Mouse (Mus musculus): ENCODE measurements around the gene Rbm26.

Gene Rbm26

GRCm38 (mm10) chr14:105177238-105177693 is at the start of gene Rbm26:
Gene Rbm26, minus strand, starts transcription at chr14:105177327.
- DNase-seq (ENCODE audit: low spot score in 2 of 2): peak; percentile 95 to 96

DNA sequence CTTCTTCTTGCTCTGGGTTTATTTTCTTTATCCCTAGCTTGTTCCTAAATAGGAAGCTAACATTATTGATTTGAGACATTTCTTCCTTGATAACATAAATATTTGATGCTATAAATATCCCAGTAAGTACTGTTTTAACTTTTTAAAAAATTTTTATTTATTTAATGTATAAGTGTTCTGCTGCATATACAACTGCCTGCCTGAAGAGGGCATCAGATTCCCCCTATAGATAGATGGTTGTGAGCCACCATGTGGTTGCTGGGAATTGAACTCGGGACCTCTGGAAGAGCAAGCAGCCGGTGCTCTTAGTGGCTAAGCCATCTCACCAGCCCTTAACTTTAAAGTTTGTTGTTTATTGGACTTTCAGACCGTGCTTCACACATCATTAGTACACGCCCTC is 48.7 kb upstream of the Rbm26 start:
- DNase-seq (ENCODE audit: low spot score in 2 of 2): no peak

DNA sequence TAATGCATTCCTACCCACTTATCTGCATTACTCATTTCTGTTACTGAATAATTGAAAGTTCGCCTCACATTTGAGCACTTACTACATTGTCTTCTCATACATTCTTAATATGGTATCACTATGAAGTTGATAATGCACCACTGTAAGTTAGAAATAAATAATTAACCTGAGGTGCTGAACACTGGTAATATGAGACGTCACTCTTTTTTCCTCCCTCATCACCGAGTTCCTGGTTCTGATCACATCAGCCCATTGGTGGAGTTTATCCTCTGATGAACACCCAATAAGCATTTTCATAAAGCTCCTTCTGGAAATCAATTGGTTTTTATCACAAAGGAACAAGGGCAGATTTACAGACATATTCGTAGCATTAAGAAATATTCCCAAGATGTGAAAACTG is 45.1 kb upstream of the Rbm26 start:
- DNase-seq (ENCODE audit: low spot score in 2 of 2): no peak

DNA sequence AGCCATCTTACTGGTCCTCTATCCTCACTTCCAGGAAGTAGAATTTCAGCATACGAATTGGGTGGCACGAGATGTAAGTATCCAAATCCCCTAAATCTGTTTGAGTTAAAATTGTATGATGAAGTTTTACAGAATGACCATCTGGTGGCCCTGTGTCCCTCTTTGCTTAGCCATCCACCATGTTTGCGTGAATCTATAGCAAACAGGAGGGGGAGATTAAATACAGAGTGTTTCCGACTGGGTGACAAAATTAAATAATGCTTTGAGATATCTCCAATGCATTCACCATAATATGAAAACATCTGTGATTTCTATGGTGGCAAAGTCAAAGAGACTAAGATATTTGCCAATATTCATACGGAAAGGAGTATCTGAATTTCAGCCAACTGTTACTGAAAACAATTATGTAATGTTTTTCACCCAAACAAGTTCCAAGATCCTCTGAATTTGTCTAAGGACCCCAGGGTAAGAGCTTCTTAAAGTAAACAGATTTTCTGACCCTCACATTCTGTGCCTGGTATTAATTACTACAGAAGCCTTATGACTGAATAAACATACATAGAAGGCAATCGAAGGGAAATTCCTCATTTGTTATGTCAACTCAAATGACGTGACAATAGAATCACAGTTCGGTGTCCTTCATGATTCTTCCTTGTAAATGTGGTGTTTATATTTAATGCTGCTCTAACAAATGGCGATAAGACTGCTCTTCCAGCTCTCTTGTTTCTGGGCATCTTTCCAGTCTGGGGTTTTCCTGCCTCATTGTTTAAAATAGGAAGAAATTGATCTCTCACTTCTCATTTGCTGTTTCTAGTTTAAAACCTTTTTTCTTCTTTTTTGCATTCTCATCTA is 42.6 kb upstream of the Rbm26 start:
- DNase-seq (ENCODE audit: low spot score in 2 of 2): no peak

DNA sequence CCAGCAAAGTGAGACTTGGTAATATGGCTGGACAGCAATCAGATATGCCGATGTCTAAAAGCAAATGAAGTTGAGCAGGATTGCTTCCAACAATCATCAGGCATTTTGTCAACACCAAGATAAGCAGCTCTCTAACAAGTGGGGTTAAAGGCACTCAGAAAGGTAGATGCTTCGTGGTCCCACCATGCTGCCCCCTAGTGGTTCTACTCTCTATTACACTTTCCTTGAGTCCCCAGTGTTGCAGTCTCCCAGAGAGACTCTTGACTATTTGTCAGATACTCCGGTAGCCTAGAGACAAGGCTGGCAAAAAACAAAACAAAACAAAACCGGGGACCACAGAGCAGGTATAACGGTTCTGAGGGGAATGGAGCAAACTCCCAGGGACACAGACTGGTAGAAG is 21.3 kb upstream of the Rbm26 start:
- DNase-seq (ENCODE audit: low spot score in 2 of 2): no peak

- DNase-seq (ENCODE audit: low spot score in 2 of 2): no peak
These were observed 17.6 kb upstream of the Rbm26 start for GRCm38 (mm10) chr14:105194682-105195081.

DNA sequence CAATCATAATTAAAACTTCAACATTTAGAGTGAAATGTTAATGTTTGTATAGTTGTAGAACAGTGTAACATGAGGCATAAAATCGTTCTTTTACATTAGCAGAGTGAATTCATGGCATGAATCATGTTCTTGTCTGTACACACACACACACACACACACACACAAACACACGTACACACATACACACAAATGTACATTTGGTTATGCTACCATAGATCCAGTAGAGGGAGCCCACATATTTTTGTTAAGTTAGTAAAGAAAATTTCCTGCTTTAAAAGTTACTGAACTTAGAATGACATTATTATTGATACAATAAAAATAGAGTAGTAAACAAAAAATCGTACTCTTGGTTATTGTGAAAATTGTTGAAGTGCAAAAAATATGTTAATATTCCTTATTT is 7.7 kb upstream of the Rbm26 start:
- no peak for DNase-seq (ENCODE audit: low spot score in 2 of 2)

DNA sequence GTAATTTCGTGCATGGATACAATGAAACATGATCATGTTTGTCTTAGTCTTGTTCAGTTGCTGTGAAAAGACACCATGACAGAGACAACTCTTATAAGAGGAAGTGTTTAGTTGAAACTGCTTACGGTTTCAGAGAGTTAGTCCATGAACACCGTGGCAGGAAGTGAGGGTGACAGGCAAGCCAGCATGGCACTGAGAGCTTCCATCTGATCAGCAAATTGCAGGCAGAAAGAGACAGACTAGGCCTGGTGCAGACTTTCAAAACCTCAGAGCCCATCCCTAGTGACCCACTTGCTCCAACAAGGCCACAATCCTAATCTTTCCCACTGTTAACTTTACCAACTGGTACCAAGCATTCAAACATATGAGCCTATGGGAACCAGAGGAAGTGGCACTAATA is 5.7 kb upstream of the Rbm26 start:
- no peak for DNase-seq (ENCODE audit: low spot score in 2 of 2)

DNA sequence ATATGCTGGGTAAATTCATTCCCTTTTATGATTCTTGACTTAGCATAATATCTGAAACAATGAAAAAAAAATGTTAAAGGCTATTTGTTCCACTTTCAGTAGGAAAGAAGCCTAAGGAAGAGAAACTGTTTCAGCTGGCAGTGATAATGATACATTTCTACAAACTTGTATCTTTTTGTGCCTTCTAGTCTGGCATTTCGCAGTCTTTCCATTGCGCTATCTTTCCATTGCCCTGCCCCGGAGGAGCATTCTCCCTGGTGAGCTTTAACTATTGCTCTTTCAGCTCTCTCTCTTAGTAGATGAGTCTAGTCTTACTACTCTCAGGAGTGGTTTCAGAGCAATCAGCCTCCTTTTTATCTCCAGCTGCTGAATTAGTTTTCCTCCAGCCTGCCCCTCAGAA is 2.6 kb upstream of the Rbm26 start:
- no peak for DNase-seq (ENCODE audit: low spot score in 2 of 2)

DNA sequence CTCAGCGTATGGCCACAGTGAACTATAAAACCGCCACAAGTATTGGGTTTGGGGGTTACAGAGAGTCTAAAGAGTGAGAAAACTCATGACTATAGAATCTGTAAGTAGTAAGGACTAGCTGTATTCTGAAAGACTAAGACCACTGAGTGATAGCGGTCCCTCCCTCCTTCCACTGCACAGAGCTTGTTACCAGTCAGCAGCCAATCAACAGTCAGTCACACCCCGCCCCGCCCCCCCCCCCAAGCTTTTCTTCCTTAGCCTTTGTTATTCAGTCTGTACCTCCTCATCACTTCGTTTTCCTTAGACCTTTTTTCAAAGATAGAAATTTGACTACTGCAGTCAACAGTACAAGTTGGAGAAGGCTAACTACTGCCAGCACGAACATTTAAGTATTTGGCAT is 1.9 kb upstream of the Rbm26 start:
- DNase-seq (ENCODE audit: low spot score in 2 of 2): no peak

DNA sequence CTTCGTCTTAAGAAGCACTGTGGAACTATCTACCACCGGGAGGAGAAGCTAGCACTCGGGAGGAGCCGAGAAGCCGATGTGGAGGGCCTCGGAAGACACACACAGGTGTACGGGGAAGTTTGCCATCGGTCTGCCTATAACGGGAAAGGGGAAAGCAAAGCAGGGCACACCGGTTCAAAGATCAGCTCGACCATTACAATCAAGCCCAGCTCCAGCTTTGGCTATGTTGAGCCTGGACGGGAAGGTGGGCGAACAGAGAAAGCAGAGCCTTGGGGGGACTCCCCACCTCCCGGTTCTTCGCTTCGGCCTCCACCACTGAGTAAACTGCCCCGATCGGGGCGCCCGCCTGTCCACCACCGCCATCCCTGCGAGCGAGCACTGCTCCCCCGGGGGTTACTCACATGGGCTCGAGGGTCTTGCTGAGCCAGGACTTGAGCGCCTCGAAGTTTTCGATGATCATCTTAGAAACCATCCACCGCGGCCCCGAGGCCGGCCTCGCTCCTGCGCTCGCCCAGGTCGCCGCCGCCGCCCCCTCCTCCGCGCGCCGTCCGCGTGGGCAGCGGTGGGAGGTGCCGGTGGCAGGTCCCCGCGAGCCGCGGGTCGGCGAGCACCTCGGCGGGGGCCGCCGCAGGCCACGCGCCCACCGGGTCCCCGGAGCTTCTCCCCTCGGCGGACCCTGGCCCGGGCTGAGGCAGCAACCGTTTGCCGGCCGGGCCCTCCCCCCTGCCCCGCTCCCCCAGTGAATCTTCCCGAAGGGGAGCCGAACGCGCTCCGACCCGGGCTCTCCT is 552 bp downstream of the Rbm26 start:
- peak; percentile 36 to 38 for DNase-seq (ENCODE audit: low spot score in 2 of 2)

DNA sequence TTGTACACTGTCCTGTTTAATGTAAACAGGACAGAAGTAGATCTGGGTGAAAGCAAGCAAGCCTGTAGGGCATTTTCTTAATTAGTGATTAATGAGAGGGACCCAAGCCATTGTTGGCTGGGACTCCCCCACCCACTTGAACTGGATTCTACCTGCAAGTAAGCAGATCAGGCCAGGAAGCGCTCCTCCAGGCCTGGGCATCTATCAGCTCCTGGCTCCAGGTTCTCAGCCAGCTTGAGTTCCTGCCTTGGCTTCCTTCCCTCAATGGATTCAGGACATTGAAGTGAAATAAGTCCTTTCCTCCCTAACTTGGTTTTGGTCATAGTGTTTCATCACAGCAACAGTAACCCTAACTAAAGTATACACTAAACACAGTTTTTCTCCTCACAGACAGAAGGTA is 9.9 kb downstream of the Rbm26 start:
- no peak for DNase-seq (ENCODE audit: low spot score in 2 of 2)

DNA sequence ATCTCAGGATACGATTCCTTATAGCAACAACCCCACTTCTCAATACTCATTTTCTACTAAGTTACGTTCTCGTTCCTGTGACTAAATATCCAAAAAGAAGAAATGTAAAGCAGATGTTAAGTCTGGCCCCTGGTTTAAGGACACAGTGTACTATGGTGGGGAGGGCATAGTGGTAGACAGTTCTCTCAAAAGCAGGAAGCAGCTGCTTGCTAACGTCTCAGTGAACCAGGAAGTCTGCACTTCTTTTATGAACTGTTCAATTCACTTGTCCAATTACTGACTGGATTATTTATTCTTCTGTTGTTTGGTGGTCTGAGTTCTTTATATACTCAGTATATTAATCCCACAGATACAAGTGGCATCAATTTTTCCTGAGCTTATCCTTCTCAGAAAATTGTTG is 12.3 kb downstream of the Rbm26 start:
- DNase-seq (ENCODE audit: low spot score in 2 of 2): no peak

GRCm38 (mm10) chr14:105161334-105161733 is 15.8 kb downstream of the Rbm26 start:
- DNase-seq (ENCODE audit: low spot score in 2 of 2): no peak

GRCm38 (mm10) chr14:105158526-105158925 is 18.6 kb downstream of the Rbm26 start:
- no peak for DNase-seq (ENCODE audit: low spot score in 2 of 2)

DNA sequence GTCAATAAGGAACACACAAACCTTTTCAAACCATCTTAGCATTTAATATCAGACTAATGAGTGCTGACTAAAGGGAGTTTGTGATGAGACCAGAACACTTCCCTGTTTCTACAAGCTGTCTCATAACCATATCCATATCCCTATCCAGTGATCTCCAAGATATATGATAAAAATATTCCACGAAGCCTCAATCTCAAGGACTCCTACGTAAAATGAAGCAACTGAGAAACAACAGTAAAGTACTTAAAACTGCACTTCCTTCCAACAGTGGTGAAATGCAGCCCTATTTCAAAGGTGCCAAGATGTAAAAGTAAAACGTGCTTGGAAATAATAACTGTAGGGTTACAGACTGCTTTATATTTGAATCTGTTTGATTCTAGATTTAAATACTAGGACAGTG is 43.1 kb downstream of the Rbm26 start:
- no peak for DNase-seq (ENCODE audit: low spot score in 2 of 2)

GRCm38 (mm10) chr14:105127715-105128385 is 49.3 kb downstream of the Rbm26 start:
- no peak for DNase-seq (ENCODE audit: low spot score in 2 of 2)

DNA sequence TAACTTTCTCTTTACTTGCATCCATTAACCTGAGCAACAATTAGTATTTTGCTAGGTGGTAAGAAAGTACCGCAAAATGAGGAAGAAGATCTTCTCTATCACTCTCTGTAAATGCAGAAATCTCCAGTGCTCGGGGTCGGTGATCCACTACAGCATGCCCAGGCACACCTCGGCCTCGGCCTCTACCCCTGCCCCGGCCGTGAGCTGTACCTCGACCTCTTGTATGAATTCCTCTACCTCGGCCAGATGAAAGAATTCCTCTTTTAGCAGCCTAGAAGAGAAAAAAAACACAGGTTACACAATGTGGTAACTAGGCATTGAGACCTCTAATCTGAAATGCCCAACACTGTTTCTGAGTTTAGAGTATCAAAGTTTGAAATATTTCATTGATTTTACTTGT is 52.6 kb downstream of the Rbm26 start:
- DNase-seq (ENCODE audit: low spot score in 2 of 2): no peak

DNA sequence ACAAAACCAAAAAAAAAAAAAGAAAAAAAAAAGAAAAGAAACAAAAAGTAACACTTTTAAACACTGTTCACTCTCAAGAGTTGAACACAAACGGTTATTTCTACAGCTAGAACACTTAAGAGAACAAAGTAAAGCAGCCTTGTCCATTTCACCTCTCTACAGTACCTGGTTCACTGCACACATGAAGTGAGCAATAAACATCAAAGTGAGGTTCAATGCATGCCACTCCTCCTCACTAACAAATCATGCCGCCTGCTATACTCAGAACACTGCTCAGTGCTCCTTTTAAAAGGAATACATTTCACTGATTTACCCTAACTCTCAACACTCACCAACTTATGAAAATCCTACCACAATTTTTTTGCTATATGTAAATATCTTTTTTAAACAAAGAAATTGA is 61.7 kb downstream of the Rbm26 start:
- DNase-seq (ENCODE audit: low spot score in 2 of 2): no peak

GRCm38 (mm10) chr14:105106252-105106651 is 70.9 kb downstream of the Rbm26 start:
- DNase-seq (ENCODE audit: low spot score in 2 of 2): no peak

- DNase-seq (ENCODE audit: low spot score in 2 of 2): no peak
These were observed 78.3 kb downstream of the Rbm26 start for GRCm38 (mm10) chr14:105098861-105099260.

GRCm38 (mm10) chr14:105096221-105096620 is 80.9 kb downstream of the Rbm26 start:
- DNase-seq (ENCODE audit: low spot score in 2 of 2): no peak

Measured in frontal cortex, postnatal 36 days (tissue).